Mouse (Mus musculus): ENCODE measurements around the gene Olfr90. TPM values are rescaled to one million over a fixed set of nuclear protein-coding genes. Genes with fewer than 3 reads are reported as not detected.

Gene Olfr90
- polyA plus RNA-seq (2012; rRNA removed; ENCODE audit: low replicate concordance) = not detected in 2 replicates

DNA sequence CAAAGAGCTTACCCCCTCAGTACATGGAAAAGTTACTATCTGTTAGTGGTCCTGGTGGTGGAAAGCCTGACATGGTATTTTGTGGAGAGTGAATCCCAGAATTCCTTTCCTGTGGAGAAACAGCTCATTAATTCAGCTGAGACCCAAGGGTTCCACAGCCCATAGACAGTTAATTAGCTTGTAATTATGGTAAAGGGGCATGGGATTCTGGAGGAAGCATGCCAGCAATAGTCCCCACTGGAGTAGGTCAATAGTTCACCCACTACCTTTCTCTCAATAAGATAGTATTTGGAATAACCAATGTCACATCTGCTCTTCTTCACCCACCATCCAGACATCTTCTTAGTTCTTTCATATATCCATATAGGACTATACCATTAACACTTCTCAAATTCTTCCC is at the start of gene Olfr90:
Gene Olfr90, minus strand, starts transcription at position 101 of the 400 bp plus-strand sequence.

DNA sequence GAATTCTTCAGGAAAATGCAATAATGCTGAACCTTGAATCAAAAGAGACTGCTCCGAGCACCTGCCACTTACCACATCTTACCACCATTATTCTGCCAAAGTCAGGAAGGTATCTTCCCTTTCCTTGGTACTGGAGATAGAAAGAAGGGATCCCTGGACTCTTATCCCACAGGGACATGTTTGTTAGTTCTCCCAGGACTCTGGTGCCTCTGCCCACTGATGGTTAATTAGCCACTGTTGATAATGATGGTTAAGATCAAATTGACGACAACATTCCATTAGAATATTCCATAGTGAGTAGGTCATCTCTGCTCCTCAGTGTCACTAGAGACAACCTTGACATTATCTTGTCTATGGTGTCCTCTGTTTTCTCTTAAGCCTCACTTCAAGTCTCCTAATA is 31.7 kb upstream of the Olfr90 start, which contains the start of gene Olfr92:
Gene Olfr92, minus strand, starts transcription at position 101 of the 400 bp plus-strand sequence.

DNA sequence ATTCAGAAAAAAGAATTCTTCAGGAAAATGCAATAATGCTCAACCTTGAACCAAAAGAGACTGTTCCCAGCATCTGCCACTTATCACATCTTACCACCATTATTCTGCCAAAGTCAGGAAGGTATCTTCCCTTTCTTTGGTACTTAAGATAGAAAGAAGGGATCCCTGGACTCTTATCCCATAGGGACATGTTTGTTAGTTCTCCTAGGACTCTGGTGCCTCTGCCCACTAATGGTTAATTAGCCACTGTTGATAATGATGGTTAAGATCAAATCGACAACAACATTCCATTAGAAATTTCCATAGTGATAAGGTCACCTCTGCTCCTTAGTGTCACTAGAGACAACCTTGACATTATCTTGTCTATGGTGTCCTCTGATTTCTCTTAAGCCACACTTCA is 9.9 kb upstream of the Olfr90 start, which contains the start of gene Olfr91:
Gene Olfr91, minus strand, starts transcription at position 101 of the 400 bp plus-strand sequence.

DNA sequence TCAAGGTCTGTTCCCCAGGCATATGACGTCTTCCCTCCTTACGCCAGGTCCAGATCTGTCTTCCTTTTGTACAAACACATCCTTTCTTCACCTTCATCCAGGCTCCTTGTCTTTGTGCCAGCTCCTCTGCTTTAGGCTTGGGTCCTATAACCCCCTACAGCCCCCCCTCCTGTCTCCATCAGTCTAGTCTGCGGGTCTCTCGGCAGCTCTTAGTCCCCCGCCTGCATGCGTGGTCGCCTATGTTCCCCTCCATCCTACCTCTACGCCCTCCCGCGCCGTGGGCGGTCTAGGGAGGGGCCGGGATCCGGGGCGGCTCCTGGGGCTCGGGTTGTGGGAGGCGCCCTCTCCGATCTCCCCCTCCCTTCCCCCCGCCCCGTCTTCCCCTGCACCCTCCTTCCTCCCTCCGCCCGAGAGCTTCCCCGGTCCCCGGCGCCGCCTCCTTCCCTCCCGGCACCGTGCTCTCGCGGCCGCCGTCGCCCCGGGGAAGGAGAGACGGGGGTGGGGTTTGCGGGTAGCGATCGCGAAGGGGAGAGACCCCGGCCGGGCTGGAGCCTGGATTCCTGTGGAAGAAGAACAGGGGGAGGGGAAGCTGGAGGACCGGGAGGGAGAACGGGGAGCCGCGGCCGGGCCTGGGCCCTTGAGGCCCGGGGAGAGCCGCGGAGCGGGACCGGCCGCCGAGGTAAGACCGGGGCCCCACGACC is 42.5 kb downstream of the Olfr90 start, which contains the start of gene Gabbr1:
Gene Gabbr1, plus strand, starts transcription at position 356 of the 701 bp plus-strand sequence.

Other genes starting within 250 kb of the Olfr90 start
- gene Trim15, start 221.3 kb downstream of the Olfr90 start, polyA plus RNA-seq (2012; rRNA removed; ENCODE audit: low replicate concordance) = not detected in 2 replicates
- gene Trim10, start 218.9 kb downstream of the Olfr90 start, polyA plus RNA-seq (2012; rRNA removed; ENCODE audit: low replicate concordance) = not detected in 2 replicates
- gene Trim40, start 198.4 kb downstream of the Olfr90 start, polyA plus RNA-seq (2012; rRNA removed; ENCODE audit: low replicate concordance) = 0.07 TPM in 1 of 2 replicates, not detected in the other
- not detected in 2 replicates for gene Trim31, start 190.4 kb downstream of the Olfr90 start, polyA plus RNA-seq (2012; rRNA removed; ENCODE audit: low replicate concordance)
- 5.6 and 7.9 TPM in 2 replicates for gene Rnf39, start 145.6 kb downstream of the Olfr90 start, polyA plus RNA-seq (2012; rRNA removed; ENCODE audit: low replicate concordance)
- gene Ppp1r11, start 136.8 kb downstream of the Olfr90 start, polyA plus RNA-seq (2012; rRNA removed; ENCODE audit: low replicate concordance) = 36.0 and 37.2 TPM in 2 replicates
- 19.6 and 23.2 TPM in 2 replicates for gene Znrd1, start 129.9 kb downstream of the Olfr90 start, polyA plus RNA-seq (2012; rRNA removed; ENCODE audit: low replicate concordance)
- gene Znrd1as, start 129.9 kb downstream of the Olfr90 start, polyA plus RNA-seq (2012; rRNA removed; ENCODE audit: low replicate concordance) = 0.75 and 3.1 TPM in 2 replicates
- not detected in 2 replicates for gene 2410137M14Rik, start 107.3 kb downstream of the Olfr90 start, polyA plus RNA-seq (2012; rRNA removed; ENCODE audit: low replicate concordance)
- 0.14 and 0.27 TPM in 2 replicates for gene H2-M5, start 99.0 kb downstream of the Olfr90 start, polyA plus RNA-seq (2012; rRNA removed; ENCODE audit: low replicate concordance)
- gene Zfp57, start 87.3 kb downstream of the Olfr90 start, polyA plus RNA-seq (2012; rRNA removed; ENCODE audit: low replicate concordance) = 1.8 and 3.7 TPM in 2 replicates
- gene Mog, start 65.1 kb downstream of the Olfr90 start, polyA plus RNA-seq (2012; rRNA removed; ENCODE audit: low replicate concordance) = 0.06 TPM in 1 of 2 replicates, not detected in the other
- 29.6 and 40.7 TPM in 2 replicates for gene Gabbr1, start 42.5 kb downstream of the Olfr90 start, polyA plus RNA-seq (2012; rRNA removed; ENCODE audit: low replicate concordance)
- not detected in 2 replicates for gene Olfr91, start 9.8 kb upstream of the Olfr90 start, polyA plus RNA-seq (2012; rRNA removed; ENCODE audit: low replicate concordance)
- not detected in 2 replicates for gene Olfr92, start 31.6 kb upstream of the Olfr90 start, polyA plus RNA-seq (2012; rRNA removed; ENCODE audit: low replicate concordance)
- gene Olfr93, start 73.0 kb upstream of the Olfr90 start, polyA plus RNA-seq (2012; rRNA removed; ENCODE audit: low replicate concordance) = not detected in 2 replicates
- 4.3 and 5.8 TPM in 2 replicates for gene Ubd, start 105.4 kb upstream of the Olfr90 start, polyA plus RNA-seq (2012; rRNA removed; ENCODE audit: low replicate concordance)
- not detected in 2 replicates for gene Olfr94, start 112.5 kb upstream of the Olfr90 start, polyA plus RNA-seq (2012; rRNA removed; ENCODE audit: low replicate concordance)
- gene Olfr95, start 124.6 kb upstream of the Olfr90 start, polyA plus RNA-seq (2012; rRNA removed; ENCODE audit: low replicate concordance) = not detected in 2 replicates
- gene Olfr96, start 131.6 kb upstream of the Olfr90 start, polyA plus RNA-seq (2012; rRNA removed; ENCODE audit: low replicate concordance) = not detected in 2 replicates
- gene Olfr97, start 148.8 kb upstream of the Olfr90 start, polyA plus RNA-seq (2012; rRNA removed; ENCODE audit: low replicate concordance) = not detected in 2 replicates
- gene Olfr98, start 175.2 kb upstream of the Olfr90 start, polyA plus RNA-seq (2012; rRNA removed; ENCODE audit: low replicate concordance) = not detected in 2 replicates
- gene H2-M3, start 181.7 kb upstream of the Olfr90 start, polyA plus RNA-seq (2012; rRNA removed; ENCODE audit: low replicate concordance) = 16.8 and 24.2 TPM in 2 replicates
- gene Olfr99, start 195.0 kb upstream of the Olfr90 start, polyA plus RNA-seq (2012; rRNA removed; ENCODE audit: low replicate concordance) = not detected in 2 replicates
- not detected in 2 replicates for gene Olfr101, start 215.8 kb upstream of the Olfr90 start, polyA plus RNA-seq (2012; rRNA removed; ENCODE audit: low replicate concordance)
- not detected in 2 replicates for gene Olfr102, start 228.6 kb upstream of the Olfr90 start, polyA plus RNA-seq (2012; rRNA removed; ENCODE audit: low replicate concordance)

All from mammary gland, adult 2 months (tissue).